Mouse (Mus musculus): ENCODE data around the gene Dusp28. TPM values are rescaled to one million over a fixed set of nuclear protein-coding genes. Genes with fewer than 3 reads are reported as not detected.

Gene Dusp28
- polyA plus RNA-seq, 1 experiment from 2014 or later, result 14.3 TPM

DNA sequence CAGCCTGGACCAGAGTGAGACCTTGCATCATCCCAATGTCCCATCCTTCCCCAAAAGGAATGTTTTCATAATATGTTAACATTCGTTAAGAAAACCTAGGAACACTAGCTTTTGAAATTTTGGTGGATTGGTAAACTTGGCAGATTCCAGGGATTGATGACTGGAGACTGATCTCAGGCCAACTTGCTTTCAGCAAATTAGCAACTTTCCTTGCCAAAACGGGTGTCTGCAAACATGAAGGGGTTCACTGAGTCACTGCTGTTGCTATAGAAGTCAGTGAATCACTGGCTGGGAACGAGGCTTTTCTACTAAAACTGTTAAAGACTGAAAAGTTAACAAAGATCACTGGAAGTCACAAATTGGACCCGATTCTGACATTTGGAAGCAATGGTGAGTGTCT lies 3.2 kb upstream of the Dusp28 start:
- peaks cover 11% of the 10 kb centered on the region for H3K4me1 ChIP-seq (ENCODE audit: control insufficient read depth, insufficient read depth, low read length)
- H3K27me3 ChIP-seq (replicated peaks; ENCODE audit: control insufficient read depth, insufficient read depth, low read length), result no peaks in the 10 kb centered on the region
- no peak overlapping the region for H3K4me3 ChIP-seq (ENCODE audit: low read length)
- no peak overlapping the region for H3K4me2 ChIP-seq (ENCODE audit: low read depth, low read length)
- WGBS, result 80% methylated on average over 4 of the region's 4 CpGs
- ATAC-seq, result no peak
- no peaks in the 10 kb centered on the region for H3K9me3 ChIP-seq (ENCODE audit: control insufficient read depth, low read length)
- H3K36me3 ChIP-seq (ENCODE audit: control insufficient read depth, insufficient read depth, low read length), result no peaks in the 10 kb centered on the region
- H3K27ac ChIP-seq (ENCODE audit: low read length), result no peak overlapping the region
- no peak overlapping the region for H3K9ac ChIP-seq (ENCODE audit: low read depth, low read length)

DNA sequence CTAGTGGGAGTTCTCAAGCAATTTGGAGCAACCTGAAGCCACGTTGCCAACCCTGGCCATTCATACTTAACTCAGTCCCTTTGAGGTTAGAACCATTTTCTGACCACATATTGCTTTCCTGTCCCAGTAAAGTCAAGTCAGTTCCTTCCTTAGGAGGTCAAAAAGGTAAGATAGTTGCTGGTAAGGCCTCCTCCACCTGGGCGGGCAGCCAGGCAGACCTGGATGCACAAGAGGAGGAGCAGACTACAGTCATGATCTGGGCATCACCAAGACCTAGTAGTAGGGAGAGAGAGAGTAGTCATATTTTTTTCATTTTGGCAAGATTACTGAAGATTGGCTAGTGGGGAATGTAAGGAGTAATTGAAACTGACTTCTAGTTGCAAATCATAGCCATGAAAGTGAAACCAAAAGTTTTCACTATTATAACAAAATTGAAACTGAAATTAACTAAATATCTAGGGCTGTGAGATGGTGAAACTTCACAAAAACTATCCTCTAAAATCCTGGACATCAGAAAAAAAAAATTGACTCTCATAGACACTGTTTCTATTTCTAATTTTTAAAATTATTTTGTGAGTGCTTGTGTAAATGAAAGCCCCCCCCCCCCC lies 974 bp upstream of the Dusp28 start:
- Histone ChIP-seq H3K4me2 (ENCODE audit: low read depth, low read length) (no peak overlapping the region), H3K9ac (ENCODE audit: low read depth, low read length) (no peak overlapping the region), H3K4me3 (ENCODE audit: low read length) (no peak overlapping the region), H3K27me3 (replicated peaks; ENCODE audit: control insufficient read depth, insufficient read depth, low read length) (no peaks in the 10 kb centered on the region), H3K36me3 (ENCODE audit: control insufficient read depth, insufficient read depth, low read length) (no peaks in the 10 kb centered on the region), H3K27ac (ENCODE audit: low read length) (no peak overlapping the region), H3K4me1 (ENCODE audit: control insufficient read depth, insufficient read depth, low read length) (peaks cover 21% of the 10 kb centered on the region), H3K9me3 (ENCODE audit: control insufficient read depth, low read length) (no peaks in the 10 kb centered on the region)
- no peak for ATAC-seq
- 85% methylated on average over 2 of the region's 2 CpGs for WGBS

DNA sequence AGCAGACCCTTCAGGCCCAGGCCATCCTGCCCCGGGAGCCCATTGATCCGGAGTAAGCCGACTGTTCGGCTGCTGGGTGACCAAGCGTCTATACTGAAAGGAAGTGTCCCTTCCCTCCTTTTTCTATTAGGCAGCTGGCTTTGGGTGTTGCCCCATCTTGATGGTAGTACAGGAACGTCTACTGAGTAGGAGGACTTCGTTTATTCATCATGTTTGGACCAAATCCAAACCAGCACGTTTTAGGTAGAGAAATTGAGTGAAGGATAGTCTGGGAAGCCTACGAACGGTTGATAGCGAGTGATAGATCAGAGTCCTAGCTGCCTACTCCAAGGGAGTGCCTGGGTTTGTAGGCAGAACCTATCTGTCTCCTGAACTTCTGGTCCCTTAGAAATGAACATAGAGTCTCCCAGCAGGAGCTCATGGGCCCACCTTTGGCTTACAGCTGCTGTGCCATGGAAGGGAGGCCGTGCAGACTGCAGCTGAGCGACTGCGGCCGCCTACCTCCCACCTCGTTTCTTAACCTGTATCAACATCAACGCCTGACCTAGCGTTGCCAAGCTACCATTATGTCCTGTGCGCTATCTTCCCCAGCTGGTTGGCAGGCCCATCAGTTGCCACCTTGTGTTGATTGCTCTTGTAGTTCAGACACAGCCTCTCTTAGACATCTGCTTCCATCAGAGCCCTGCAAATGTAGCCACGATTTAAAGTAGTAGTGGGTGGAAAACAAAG lies 1.0 kb downstream of the Dusp28 start:
- 42% methylated on average over 20 of the region's 20 CpGs for WGBS
- H3K9ac ChIP-seq (ENCODE audit: low read depth, low read length), result peak overlapping the region; percentile 79
- H3K4me3 ChIP-seq (ENCODE audit: low read length), result peak overlapping the region; percentile 75
- no peak; the same call in 1 of the 2 replicates for ATAC-seq
- H3K36me3 ChIP-seq (ENCODE audit: control insufficient read depth, insufficient read depth, low read length), result no peaks in the 10 kb centered on the region
- H3K27ac ChIP-seq (ENCODE audit: low read length), result peak overlapping the region; percentile 71
- H3K4me2 ChIP-seq (ENCODE audit: low read depth, low read length), result peak overlapping the region; percentile 82
- peaks cover 29% of the 10 kb centered on the region for H3K4me1 ChIP-seq (ENCODE audit: control insufficient read depth, insufficient read depth, low read length)
- H3K9me3 ChIP-seq (ENCODE audit: control insufficient read depth, low read length), result no peaks in the 10 kb centered on the region
- no peaks in the 10 kb centered on the region for H3K27me3 ChIP-seq (replicated peaks; ENCODE audit: control insufficient read depth, insufficient read depth, low read length)

DNA sequence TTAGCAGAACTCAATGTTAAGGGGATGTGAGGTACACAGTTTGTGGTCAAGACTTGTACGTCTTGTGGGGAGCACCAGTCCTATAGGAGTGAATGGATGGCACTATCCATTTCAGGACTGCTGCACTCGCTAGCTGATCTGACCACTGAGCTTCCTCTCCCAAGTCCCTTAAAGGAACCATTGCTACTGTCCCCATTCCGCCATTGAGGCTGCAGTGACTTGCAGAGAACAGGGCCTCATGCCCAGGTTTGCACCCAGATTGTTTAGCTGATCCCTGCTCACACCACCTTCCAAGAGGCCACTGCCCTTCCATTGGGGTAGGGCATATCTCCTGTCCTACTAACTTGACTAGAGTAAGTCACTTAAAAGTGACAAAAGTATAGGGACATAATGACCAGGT lies 1.9 kb downstream of the Dusp28 start:
- H3K9me3 ChIP-seq (ENCODE audit: control insufficient read depth, low read length), result no peaks in the 10 kb centered on the region
- H3K4me3 ChIP-seq (ENCODE audit: low read length), result no peak overlapping the region
- H3K9ac ChIP-seq (ENCODE audit: low read depth, low read length), result no peak overlapping the region
- no peaks in the 10 kb centered on the region for H3K36me3 ChIP-seq (ENCODE audit: control insufficient read depth, insufficient read depth, low read length)
- 87% methylated on average over 3 of the region's 3 CpGs for WGBS
- no peak overlapping the region for H3K4me2 ChIP-seq (ENCODE audit: low read depth, low read length)
- no peak overlapping the region for H3K27ac ChIP-seq (ENCODE audit: low read length)
- H3K4me1 ChIP-seq (ENCODE audit: control insufficient read depth, insufficient read depth, low read length), result peaks cover 27% of the 10 kb centered on the region
- ATAC-seq, result no peak
- no peaks in the 10 kb centered on the region for H3K27me3 ChIP-seq (replicated peaks; ENCODE audit: control insufficient read depth, insufficient read depth, low read length)

DNA sequence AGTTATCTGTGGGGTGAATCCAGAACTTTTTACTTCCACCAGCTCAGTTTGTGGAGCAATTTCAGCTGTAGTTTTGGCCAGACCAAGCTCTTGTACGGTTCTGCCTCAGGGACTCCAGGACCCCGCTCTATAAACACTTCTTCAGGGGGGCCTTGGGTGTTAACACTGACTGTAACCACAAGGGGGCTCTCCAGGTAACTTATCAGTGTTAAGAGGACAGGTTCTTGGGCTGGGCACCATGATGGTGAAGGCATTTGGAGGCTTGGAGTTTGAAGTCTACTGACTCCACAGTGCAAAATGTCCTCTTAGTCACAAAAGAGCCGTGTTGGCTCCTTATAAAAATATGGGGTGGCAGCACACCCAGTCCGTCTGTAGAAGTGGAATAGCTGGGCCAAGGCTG lies 2.3 kb downstream of the Dusp28 start:
- Histone ChIP-seq H3K27ac (ENCODE audit: low read length) (no peak overlapping the region), H3K9ac (ENCODE audit: low read depth, low read length) (no peak overlapping the region), H3K36me3 (ENCODE audit: control insufficient read depth, insufficient read depth, low read length) (no peaks in the 10 kb centered on the region), H3K4me1 (ENCODE audit: control insufficient read depth, insufficient read depth, low read length) (peaks cover 27% of the 10 kb centered on the region), H3K4me2 (ENCODE audit: low read depth, low read length) (no peak overlapping the region), H3K27me3 (replicated peaks; ENCODE audit: control insufficient read depth, insufficient read depth, low read length) (no peaks in the 10 kb centered on the region), H3K4me3 (ENCODE audit: low read length) (no peak overlapping the region), H3K9me3 (ENCODE audit: control insufficient read depth, low read length) (no peaks in the 10 kb centered on the region)
- 75% methylated on average over 4 of the region's 4 CpGs for WGBS
- no peak for ATAC-seq

DNA sequence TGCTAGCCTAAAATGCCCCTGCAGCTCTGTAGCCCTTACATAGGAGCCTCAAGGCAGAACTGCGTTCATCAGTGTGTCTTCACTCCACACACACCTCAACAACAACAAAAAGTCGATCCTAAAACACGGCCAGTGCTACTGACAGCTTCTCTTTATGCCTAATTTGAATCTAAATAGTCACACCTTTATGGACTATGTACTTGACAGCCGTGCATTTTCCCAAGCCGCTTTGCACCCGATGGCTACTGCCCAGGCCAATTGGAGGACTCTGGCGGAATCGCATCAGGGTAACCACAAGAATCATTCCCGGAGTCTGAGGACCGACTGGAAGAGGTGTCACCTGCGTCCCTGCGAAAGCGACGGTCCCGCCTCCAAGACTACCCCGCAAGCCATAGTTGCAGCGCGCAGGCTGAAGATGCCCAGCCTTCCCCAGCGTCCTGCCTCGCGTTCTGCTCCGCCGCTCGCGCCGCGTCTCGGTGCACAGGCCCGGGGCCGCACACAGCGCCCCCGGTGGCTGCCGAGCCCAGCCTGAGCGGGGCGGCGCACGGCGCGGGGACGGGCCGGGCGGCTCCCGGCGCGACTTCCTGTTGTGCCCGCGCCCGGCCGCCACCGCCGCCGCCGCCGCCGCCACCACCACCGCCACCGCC lies 3.6 kb downstream of the Dusp28 start, which contains the start of gene Rnpepl1:
Gene Rnpepl1 (plus strand): TSS at position 545 of the 647 bp plus-strand sequence.
- under 1% methylated on average over 44 of the region's 57 CpGs for WGBS
- H3K36me3 ChIP-seq (ENCODE audit: control insufficient read depth, insufficient read depth, low read length), result peaks cover 5% of the 10 kb centered on the region
- H3K27me3 ChIP-seq (replicated peaks; ENCODE audit: control insufficient read depth, insufficient read depth, low read length), result no peaks in the 10 kb centered on the region
- H3K4me1 ChIP-seq (ENCODE audit: control insufficient read depth, insufficient read depth, low read length), result peaks cover 27% of the 10 kb centered on the region
- H3K27ac ChIP-seq (ENCODE audit: low read length), result peak within 1 kb of the TSS; percentile 95
- H3K4me2 ChIP-seq (ENCODE audit: low read depth, low read length), result peak within 1 kb of the TSS; percentile 59
- H3K9ac ChIP-seq (ENCODE audit: low read depth, low read length), result peak within 1 kb of the TSS; percentile 94
- peak; percentile 67 for ATAC-seq
- peak within 1 kb of the TSS; percentile 82 for H3K4me3 ChIP-seq (ENCODE audit: low read length)
- H3K9me3 ChIP-seq (ENCODE audit: control insufficient read depth, low read length), result no peaks in the 10 kb centered on the region

DNA sequence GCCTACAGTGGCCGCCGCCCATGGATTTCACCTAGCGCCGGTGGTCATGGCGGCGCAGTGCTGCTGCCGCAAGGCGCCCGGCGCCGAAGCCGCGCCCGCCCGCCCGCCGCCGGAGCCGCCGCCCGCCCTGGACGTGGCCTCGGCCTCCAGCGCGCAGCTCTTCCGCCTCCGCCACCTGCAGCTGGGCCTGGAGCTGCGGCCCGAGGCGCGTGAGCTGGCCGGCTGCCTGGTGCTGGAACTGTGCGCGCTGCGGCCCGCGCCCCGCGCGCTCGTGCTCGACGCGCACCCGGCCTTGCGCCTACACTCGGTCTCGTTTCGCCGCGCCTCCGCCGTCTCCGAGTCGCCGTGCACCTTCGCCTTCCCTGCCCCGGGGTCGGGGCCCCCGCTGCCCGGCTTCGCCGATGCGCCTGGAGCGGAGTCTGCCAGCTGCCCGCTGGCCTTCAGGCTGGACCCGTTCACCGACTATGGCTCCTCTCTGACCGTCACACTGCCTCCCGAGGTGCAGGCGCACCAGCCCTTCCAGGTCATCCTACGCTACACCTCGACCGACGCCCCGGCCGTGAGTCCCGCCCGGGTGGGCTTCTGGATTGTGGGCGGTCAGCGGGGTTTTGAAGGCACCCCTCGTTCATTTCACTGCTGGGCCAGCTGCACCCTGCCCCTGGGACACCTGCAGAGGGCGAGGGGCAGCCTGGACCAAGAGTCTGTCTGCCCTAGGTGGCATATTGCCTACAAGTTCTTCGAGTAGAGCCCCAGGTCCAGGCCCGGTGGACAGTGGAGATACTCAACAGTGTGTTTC lies 4.3 kb downstream of the Dusp28 start:
- Histone ChIP-seq H3K27me3 (replicated peaks; ENCODE audit: control insufficient read depth, insufficient read depth, low read length) (no peaks in the 10 kb centered on the region), H3K4me3 (ENCODE audit: low read length) (peak overlapping the region; percentile 82), H3K9me3 (ENCODE audit: control insufficient read depth, low read length) (no peaks in the 10 kb centered on the region), H3K36me3 (ENCODE audit: control insufficient read depth, insufficient read depth, low read length) (peaks cover 5% of the 10 kb centered on the region), H3K9ac (ENCODE audit: low read depth, low read length) (peak overlapping the region; percentile 94), H3K27ac (ENCODE audit: low read length) (peak overlapping the region; percentile 95), H3K4me2 (ENCODE audit: low read depth, low read length) (peak overlapping the region; percentile 59), H3K4me1 (ENCODE audit: control insufficient read depth, insufficient read depth, low read length) (peaks cover 27% of the 10 kb centered on the region)
- under 1% methylated on average over 81 of the region's 85 CpGs for WGBS
- ATAC-seq, result peak; percentile 24

DNA sequence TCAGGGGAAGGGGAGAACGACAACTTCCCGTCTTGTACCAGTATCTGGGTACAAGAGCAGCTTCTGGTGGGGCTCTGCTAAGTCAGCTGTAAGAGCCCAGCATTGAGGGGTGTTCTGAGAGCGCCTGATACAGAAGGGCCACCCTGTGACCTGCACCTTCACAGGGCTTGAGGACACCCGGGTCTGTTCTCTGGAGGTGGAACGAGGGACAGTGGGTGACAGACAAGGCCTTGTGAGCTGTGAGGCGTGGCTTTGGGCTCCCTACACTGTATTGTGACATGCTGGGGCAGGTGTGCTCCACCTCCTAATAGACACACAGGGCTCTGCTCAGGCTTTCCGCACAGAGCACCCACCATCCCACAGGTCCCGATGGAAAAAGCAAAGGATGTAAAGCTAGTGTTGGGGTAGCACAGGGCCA lies 4.9 kb downstream of the Dusp28 start:
- peak; percentile 40 for ATAC-seq
- WGBS, result 33% methylated on average over 8 of the region's 8 CpGs
- peak overlapping the region; percentile 94 for H3K9ac ChIP-seq (ENCODE audit: low read depth, low read length)

DNA sequence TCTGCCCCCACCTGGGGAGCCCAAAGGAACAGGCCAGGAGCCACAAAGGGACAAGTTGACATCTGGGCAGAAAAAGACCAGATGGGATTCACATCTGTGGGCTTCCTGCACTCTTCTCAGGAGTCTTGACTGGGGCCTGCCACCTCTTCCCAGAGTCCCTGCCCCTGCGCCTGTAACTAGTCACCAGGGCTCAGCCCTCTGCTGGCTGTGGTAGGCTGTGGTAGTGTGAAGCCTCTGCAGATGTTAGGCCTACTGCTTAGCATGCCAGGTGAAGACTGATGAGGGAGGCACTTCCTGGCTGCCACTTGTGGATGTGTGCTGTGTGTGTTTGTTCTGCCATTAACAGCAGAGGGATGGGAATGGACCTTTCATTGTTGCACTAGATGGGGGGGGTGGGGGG lies 5.5 kb downstream of the Dusp28 start:
- Histone ChIP-seq H3K4me1 (ENCODE audit: control insufficient read depth, insufficient read depth, low read length) (peaks cover 27% of the 10 kb centered on the region), H3K27ac (ENCODE audit: low read length) (peak overlapping the region; percentile 95), H3K36me3 (ENCODE audit: control insufficient read depth, insufficient read depth, low read length) (peaks cover 15% of the 10 kb centered on the region), H3K27me3 (replicated peaks; ENCODE audit: control insufficient read depth, insufficient read depth, low read length) (no peaks in the 10 kb centered on the region), H3K9me3 (ENCODE audit: control insufficient read depth, low read length) (no peaks in the 10 kb centered on the region), H3K4me2 (ENCODE audit: low read depth, low read length) (peak overlapping the region; percentile 59), H3K9ac (ENCODE audit: low read depth, low read length) (peak overlapping the region; percentile 94), H3K4me3 (ENCODE audit: low read length) (peak overlapping the region; percentile 82)
- peak; percentile 20; the same call in 1 of the 2 replicates for ATAC-seq
- WGBS, result 30% methylated on average over 1 of the region's 1 CpGs

More for the DNA sequence above, 4.9 kb downstream of the Dusp28 start:
- Histone ChIP-seq H3K9me3 (ENCODE audit: control insufficient read depth, low read length) (no peaks in the 10 kb centered on the region), H3K4me1 (ENCODE audit: control insufficient read depth, insufficient read depth, low read length) (peaks cover 27% of the 10 kb centered on the region), H3K27ac (ENCODE audit: low read length) (peak overlapping the region; percentile 95), H3K4me2 (ENCODE audit: low read depth, low read length) (peak overlapping the region; percentile 59), H3K4me3 (ENCODE audit: low read length) (peak overlapping the region; percentile 82), H3K27me3 (replicated peaks; ENCODE audit: control insufficient read depth, insufficient read depth, low read length) (no peaks in the 10 kb centered on the region), H3K36me3 (ENCODE audit: control insufficient read depth, insufficient read depth, low read length) (peaks cover 11% of the 10 kb centered on the region)
